Mouse (Mus musculus): Measurements from ENCODE around the gene Amz2. TPM values are rescaled to one million over a fixed set of nuclear protein-coding genes. Genes with fewer than 3 reads are reported as not detected.

Gene Amz2
- polyA plus RNA-seq, 1 experiment from 2014 or later, result 41.9 TPM

DNA sequence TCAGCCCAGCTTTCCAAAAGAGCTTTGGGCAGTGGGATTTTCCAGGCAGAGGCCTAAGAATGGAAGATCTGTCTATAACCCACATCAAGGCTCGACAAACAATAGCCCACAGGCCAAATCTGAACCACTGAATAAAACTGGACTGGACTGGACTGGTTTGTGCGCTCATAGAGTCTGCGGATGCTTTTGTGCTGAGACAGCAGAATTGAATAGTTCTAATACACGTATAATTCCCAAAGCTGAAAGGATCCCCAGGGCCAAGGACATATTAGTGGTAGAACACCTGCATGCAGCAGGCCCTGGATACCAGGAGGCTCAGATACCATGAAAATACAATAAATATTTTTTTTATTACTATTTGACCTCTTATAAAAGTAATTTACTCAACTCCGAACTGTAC, 30.5 kb downstream of the Amz2 start:
- H3K9me3 ChIP-seq, result no peaks in the 10 kb centered on the region
- H3K4me3 ChIP-seq, result no peak overlapping the region
- H3K27ac ChIP-seq, result no peak overlapping the region
- no peaks in the 10 kb centered on the region for H3K27me3 ChIP-seq (ENCODE audit: insufficient read depth, poor library complexity, severe bottlenecking)
- no peak for DNase-seq (ENCODE audit: low spot score)
- peaks cover 42% of the 10 kb centered on the region for H3K36me3 ChIP-seq
- no peaks in the 10 kb centered on the region for H3K4me1 ChIP-seq (replicated peaks)
- WGBS, result 91% methylated on average over 5 of the region's 5 CpGs

DNA sequence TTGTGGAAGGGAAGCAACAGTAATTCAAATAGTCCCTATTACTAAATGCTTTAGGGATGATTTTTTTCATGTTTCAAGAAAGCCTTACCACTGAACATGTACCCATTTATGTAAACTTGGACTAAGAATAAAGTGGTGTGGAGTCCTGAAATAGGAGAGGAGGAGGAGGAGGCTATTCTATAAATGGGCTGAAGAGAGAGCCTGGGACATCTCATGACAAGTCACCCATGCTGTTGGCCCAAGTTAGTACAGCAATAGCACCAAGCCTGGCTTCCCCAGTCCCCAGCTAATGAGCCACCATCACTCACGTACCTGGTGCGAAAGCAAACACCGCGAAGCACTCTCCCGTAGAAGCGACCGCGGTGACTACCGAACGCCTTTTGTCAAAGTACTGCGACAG, 32.4 kb downstream of the Amz2 start:
- Histone ChIP-seq H3K27ac (no peak overlapping the region), H3K27me3 (ENCODE audit: insufficient read depth, poor library complexity, severe bottlenecking) (no peaks in the 10 kb centered on the region), H3K9me3 (no peaks in the 10 kb centered on the region), H3K4me1 (replicated peaks) (no peaks in the 10 kb centered on the region), H3K4me3 (no peak overlapping the region), H3K36me3 (peaks cover 55% of the 10 kb centered on the region)
- WGBS, result 93% methylated on average over 11 of the region's 11 CpGs
- DNase-seq (ENCODE audit: low spot score), result no peak

DNA sequence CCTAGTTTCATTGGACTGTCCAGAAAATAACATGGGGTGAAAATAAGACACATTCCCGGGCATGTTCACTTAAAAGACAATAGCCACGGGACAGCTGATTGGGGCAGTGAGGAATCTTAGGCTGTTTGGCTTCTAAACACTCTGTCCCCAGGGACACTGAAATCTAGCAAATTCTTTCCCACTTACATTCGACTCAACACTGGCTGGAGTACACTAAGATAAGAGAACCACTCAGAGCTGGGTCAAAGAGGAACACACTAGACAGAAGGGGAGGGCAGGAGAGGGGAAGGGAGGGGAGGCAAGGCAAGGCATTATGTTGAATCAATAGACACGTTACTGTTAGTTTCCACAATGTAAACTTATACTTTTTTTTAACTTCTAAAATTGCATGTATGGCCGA, 34.8 kb downstream of the Amz2 start:
- whole genome bisulfite sequencing, result 85% methylated on average over 5 of the region's 5 CpGs
- DNase-seq (ENCODE audit: low spot score), result no peak
- H3K4me1 ChIP-seq (replicated peaks), result no peaks in the 10 kb centered on the region
- no peak overlapping the region for H3K27ac ChIP-seq
- no peaks in the 10 kb centered on the region for H3K9me3 ChIP-seq
- H3K4me3 ChIP-seq, result no peak overlapping the region
- peaks cover 39% of the 10 kb centered on the region for H3K36me3 ChIP-seq
- H3K27me3 ChIP-seq (ENCODE audit: insufficient read depth, poor library complexity, severe bottlenecking), result no peaks in the 10 kb centered on the region

DNA sequence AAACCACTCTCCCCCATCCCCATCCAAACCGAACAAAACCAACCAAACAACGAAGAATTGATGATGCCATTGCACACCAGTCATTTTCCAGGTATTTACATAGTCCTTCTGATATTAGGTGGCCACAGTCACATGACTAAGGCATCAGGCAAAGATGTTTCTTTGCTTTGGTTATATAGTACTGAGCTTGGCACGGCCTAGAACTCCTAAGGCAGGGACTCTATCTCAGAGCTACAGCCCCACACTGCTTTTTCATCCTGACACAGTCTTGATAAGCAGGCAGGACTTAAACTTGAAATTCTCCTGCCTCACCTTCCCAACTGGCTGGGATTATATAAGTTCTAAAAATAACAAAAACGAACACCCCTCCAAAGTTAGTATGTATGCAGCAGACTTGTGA, 39.3 kb downstream of the Amz2 start:
- Histone ChIP-seq H3K36me3 (peaks cover 29% of the 10 kb centered on the region), H3K9me3 (no peaks in the 10 kb centered on the region), H3K27ac (no peak overlapping the region), H3K4me3 (no peak overlapping the region), H3K4me1 (replicated peaks) (0 out of 2 replicates have a peak, but pooled peaks cover under 1% of the 10 kb centered on the region), H3K27me3 (ENCODE audit: insufficient read depth, poor library complexity, severe bottlenecking) (no peaks in the 10 kb centered on the region)
- no peak for DNase-seq (ENCODE audit: low spot score)
- WGBS, result 88% methylated on average over 4 of the region's 4 CpGs

DNA sequence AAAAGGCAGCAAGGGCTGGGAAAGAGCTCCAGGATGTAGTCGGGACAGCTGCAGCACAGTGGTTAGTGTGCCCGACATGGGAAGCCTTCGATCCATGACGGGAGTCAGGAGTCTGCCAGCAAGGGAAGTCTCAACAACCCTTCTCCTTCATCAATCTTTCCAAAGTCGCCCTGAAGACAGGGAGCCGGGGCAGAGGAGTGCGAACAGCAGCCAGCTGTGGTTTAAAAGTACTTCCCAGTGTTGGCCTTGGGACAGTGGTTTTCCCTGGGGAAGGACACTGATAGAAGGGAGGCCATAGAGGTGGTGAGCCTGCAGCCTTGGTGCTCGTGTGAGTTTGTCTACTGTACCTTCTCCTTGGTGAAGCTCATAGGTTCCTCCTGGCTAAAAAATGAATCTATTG, 41.2 kb downstream of the Amz2 start:
- Histone ChIP-seq H3K27me3 (ENCODE audit: insufficient read depth, poor library complexity, severe bottlenecking) (peaks cover 8% of the 10 kb centered on the region), H3K4me1 (replicated peaks) (peaks cover 16% of the 10 kb centered on the region), H3K27ac (no peak overlapping the region), H3K4me3 (no peak overlapping the region), H3K9me3 (no peaks in the 10 kb centered on the region), H3K36me3 (peaks cover 22% of the 10 kb centered on the region)
- 84% methylated on average over 8 of the region's 8 CpGs for WGBS
- DNase-seq (ENCODE audit: low spot score), result no peak

DNA sequence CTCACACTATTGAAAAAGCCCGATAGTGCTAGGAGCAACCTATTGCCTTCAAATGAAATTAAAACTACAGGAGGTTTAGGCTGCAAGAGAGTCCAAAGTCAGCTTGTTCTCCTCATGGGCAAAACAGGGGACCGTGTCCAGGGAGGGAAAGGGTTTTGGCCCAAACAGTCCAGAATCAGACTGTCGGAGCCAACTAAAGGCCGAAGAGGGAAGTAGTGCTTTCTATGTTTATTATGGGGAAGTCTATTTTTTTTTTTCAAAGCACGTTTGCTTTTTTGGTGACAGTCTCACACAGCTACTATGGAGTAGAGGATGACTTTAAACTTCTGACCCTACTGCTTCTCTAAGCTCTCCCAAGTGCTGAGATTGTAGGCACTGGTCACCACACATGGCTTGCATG, 42.4 kb downstream of the Amz2 start:
- 91% methylated on average over 5 of the region's 5 CpGs for WGBS
- H3K9me3 ChIP-seq, result no peaks in the 10 kb centered on the region
- DNase-seq (ENCODE audit: low spot score), result no peak
- peaks cover 20% of the 10 kb centered on the region for H3K4me1 ChIP-seq (replicated peaks)
- no peak overlapping the region for H3K27ac ChIP-seq
- peaks cover 11% of the 10 kb centered on the region for H3K36me3 ChIP-seq
- H3K4me3 ChIP-seq, result no peak overlapping the region
- peaks cover 8% of the 10 kb centered on the region for H3K27me3 ChIP-seq (ENCODE audit: insufficient read depth, poor library complexity, severe bottlenecking)

DNA sequence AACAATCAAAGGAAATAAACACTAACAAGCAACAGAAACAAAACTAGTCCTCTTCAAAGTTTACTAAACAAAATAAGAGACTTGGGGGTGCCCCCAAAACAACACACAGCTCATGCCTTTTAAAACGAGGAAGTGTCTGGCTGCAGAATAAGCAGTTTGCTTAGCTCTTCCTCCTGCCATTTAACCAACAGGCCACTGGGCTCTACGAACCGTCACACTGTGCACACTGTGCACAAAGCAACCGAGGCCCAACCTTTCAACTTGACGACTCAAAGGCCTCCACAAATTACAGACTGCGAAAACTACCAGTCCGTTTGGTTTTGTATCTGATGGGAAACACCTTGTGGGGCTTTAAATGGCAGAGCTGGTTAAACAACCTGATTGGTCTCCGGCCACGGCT, 44.4 kb downstream of the Amz2 start:
- Histone ChIP-seq H3K36me3 (peaks cover 6% of the 10 kb centered on the region; the same call in 1 of the 2 replicates), H3K9me3 (no peaks in the 10 kb centered on the region), H3K27ac (no peak overlapping the region), H3K4me1 (replicated peaks) (peaks cover 34% of the 10 kb centered on the region), H3K4me3 (no peak overlapping the region), H3K27me3 (ENCODE audit: insufficient read depth, poor library complexity, severe bottlenecking) (peaks cover 13% of the 10 kb centered on the region)
- no peak for DNase-seq (ENCODE audit: low spot score)
- 67% methylated on average over 9 of the region's 9 CpGs for WGBS

DNA sequence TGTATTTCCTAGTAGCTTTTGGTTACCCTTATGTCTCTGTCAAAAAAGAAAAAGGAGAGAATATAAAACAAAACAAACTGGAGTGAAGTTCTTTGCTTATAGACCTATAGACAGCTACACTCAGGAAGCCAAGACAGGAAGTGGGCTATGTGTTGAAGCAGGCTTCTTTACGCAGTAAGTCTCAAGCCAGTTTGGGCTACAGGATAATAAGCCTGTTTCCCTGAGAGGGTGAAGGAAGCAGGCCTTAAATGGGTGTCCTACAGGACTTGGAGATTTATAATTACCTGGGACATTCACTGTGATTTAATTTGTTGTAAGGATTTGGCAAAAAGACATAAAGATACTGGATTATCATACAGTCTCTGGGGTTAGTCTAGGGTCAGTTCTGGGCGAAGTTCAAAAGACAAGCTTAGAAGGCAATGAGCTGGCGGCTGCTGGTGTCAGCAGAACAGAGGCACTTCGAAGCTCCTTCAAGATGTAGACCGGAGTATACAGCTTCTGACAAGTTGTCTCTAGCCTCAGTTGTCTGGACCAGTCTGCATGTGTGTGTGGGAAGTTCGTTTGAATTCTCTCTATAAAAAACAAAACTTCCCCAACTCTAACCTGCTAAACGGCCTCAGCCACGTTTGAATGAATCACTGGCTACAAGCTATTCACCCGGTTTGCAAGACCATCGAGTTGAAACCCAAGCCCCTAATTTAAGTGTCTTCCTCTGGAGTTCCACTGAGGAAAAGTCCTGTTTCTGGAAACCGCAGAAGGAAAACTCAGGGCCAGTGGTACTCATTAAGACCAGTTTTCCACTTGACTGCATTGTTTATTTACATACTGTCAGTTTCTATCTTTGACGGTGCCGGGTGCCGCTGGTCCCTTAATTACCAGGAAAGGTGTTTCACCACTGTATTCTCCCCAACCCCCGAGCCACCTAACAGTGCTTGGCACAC, 45.4 kb downstream of the Amz2 start:
- no peak for DNase-seq (ENCODE audit: low spot score)
- Histone ChIP-seq H3K27me3 (ENCODE audit: insufficient read depth, poor library complexity, severe bottlenecking) (peaks cover 13% of the 10 kb centered on the region), H3K4me3 (peak overlapping the region; percentile 86), H3K4me1 (replicated peaks) (peaks cover 44% of the 10 kb centered on the region), H3K27ac (peak overlapping the region; percentile 100; the same call in 1 of the 2 replicates), H3K9me3 (no peaks in the 10 kb centered on the region), H3K36me3 (peaks cover 2% of the 10 kb centered on the region; the same call in 1 of the 2 replicates)
- 36% methylated on average over 15 of the region's 15 CpGs for WGBS

DNA sequence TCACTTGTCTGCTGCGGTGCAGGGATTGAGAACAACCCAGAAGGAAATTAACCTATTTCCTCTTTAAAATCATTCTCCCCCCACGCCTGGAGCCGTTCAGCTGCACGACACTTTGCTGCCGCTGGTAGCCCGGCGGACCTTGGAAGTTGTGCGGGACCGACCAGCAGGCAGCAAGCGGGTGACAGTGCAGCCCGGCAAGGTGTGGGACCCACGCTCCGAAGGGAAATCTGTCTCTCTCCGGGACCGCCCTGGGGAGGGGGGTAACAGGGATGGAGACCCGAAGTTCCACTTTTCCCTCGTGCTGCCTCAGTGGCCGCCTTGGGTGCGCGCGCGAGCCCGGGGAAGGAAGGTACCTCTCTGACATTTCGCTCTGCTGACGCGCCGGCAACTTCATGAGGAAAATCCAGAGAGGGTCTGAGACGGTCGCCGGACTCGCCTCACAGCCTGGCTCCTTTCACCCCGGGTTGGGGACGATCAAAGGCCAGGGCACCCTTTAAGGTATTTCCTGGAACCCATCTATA, 46.5 kb downstream of the Amz2 start:
- peak overlapping the region; percentile 86 for H3K4me3 ChIP-seq
- peak; percentile 67 for DNase-seq (ENCODE audit: low spot score)
- peaks cover 13% of the 10 kb centered on the region for H3K27me3 ChIP-seq (ENCODE audit: insufficient read depth, poor library complexity, severe bottlenecking)
- H3K4me1 ChIP-seq (replicated peaks), result peaks cover 54% of the 10 kb centered on the region
- no peaks in the 10 kb centered on the region for H3K9me3 ChIP-seq
- WGBS, result under 1% methylated on average over 33 of the region's 33 CpGs
- H3K36me3 ChIP-seq, result no peaks in the 10 kb centered on the region
- H3K27ac ChIP-seq, result peak overlapping the region; percentile 100

DNA sequence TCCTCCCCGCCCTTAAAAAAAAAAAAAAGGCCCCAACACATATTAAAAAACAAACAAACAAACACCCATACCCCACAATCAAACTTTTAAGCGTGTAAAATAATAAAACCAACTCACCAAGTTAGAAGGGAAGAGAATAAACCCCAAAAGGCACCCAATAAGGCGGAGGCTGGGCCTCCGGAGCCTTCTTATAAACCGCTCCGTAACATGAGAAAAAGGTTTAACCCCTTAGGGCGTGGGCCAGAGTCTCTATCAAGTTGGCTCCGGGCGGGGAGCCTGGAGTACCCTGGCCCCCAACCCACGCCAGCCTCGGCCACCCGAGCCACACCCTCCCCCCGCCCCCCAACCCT, 47.0 kb downstream of the Amz2 start:
- Histone ChIP-seq H3K36me3 (no peaks in the 10 kb centered on the region), H3K9me3 (no peaks in the 10 kb centered on the region), H3K27me3 (ENCODE audit: insufficient read depth, poor library complexity, severe bottlenecking) (peaks cover 13% of the 10 kb centered on the region), H3K27ac (peak overlapping the region; percentile 100), H3K4me3 (peak overlapping the region; percentile 86), H3K4me1 (replicated peaks) (peaks cover 60% of the 10 kb centered on the region)
- 0% methylated on average over 13 of the region's 13 CpGs for WGBS
- DNase-seq (ENCODE audit: low spot score), result no peak

DNA sequence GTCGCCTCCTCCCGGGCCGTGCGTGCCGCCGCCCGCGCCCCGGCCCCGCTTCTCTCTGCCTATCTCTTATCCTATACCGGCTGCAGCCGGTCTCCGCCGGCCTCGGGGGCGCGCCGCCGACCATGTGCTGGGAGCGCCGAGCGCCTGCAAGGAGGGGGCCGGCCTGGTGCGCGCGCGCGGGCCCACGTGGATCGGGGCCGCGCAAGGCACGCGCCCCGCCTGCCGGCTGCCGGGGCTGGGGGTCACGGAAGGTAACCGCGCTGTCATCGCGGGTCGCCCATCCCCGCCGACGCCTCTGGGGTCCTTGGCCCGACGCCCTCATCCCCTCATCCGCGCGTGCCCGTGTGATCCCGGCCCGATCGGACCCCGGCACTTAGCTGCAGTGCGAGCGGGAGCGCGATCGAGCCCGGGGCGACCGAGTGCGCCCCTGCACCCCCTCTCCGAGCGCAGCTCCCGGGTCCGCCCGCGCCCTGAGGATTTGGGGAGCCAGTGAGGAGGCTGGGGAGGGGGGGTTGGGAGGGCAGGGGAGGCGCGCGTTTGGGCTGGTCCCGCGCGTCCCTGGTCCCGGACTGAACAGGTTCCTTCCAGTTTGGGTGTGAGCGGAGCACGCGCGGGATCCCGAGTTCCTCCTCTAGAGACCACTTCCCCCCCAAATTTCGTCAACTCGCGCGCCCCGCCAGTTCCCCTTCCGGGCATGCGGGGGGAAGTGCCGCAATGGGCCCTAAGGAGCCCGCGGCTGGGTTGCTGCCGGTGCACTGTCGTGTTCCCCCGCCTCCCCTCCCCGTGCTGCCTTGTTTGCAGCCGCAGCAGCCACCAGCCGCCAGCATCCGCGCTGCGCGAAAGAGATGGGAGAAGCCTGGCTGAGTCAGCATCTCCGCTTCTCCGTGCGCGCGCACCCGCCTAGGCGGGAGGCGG, 47.7 kb downstream of the Amz2 start, which contains the start of the genes Arsg and Slc16a6:
Gene Arsg, plus strand, starts transcription at position 204 of the 915 bp plus-strand sequence.
Gene Slc16a6, minus strand, starts transcription at position 428 of the 915 bp plus-strand sequence.
- H3K27ac ChIP-seq, result peak within 1 kb of the TSS; percentile 100
- H3K4me1 ChIP-seq (replicated peaks), result peaks cover 66% of the 10 kb centered on the region
- H3K36me3 ChIP-seq, result no peaks in the 10 kb centered on the region
- WGBS, result under 1% methylated on average over 111 of the region's 111 CpGs
- H3K27me3 ChIP-seq (ENCODE audit: insufficient read depth, poor library complexity, severe bottlenecking), result peaks cover 13% of the 10 kb centered on the region
- peak within 1 kb of the TSS; percentile 86 for H3K4me3 ChIP-seq
- no peaks in the 10 kb centered on the region for H3K9me3 ChIP-seq
- peak; percentile 90 for DNase-seq (ENCODE audit: low spot score)

DNA sequence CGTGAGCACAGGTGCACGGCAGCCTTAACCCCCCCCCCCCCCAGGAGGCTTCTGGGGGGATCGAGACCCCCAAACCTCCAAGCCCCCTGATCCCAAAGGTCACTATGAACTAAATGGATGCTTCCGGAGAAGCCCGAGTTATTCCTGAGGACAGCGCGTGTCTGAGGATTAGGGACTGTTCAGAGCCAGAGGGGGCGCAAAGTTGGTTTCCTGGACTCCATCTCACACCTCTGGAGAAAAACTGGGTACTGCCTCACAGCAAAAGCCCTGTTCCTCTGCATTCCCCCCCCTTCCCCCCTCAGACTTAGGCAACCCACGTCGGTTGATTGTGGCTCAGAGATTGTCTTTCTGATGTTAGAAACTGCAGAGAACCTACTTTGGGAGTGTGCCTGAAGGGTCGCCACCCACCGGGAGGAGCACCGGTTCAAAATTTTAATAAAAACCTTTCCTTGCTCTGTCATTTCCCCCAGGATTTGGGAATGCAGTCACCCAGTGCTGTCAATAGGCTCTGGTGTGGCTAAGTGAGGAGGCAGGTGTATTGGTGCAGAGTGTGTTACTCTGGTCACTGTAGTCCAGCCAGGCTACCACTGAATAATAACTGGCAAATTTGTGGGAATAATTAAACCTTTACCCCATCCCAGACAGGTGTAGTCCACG, 48.5 kb downstream of the Amz2 start:
- peaks cover 13% of the 10 kb centered on the region for H3K27me3 ChIP-seq (ENCODE audit: insufficient read depth, poor library complexity, severe bottlenecking)
- H3K4me3 ChIP-seq, result peak overlapping the region; percentile 86
- peak overlapping the region; percentile 100 for H3K27ac ChIP-seq
- H3K4me1 ChIP-seq (replicated peaks), result peaks cover 66% of the 10 kb centered on the region
- DNase-seq (ENCODE audit: low spot score), result no peak
- WGBS, result 14% methylated on average over 14 of the region's 14 CpGs
- no peaks in the 10 kb centered on the region for H3K36me3 ChIP-seq
- no peaks in the 10 kb centered on the region for H3K9me3 ChIP-seq
